Mouse (Mus musculus) embryonic stem cell, embryonic (primary cell): ENCODE data around the gene Zfp451.
"Not testable (repeated sequence)": the region's sequence is repeated elsewhere in the genome, so short reads cannot be mapped to it uniquely, and the experiment has no call there.

Source experiments
- CTCF ChIA-PET, 4 experiments: fragments of 300-600 bp in 2 of 4; fragments of 350-600 bp in 2 of 4; sonication (Branson Sonifier 250); formaldehyde crosslinking; loops; one replicate each; lab custom pipeline; 2022; ENCODE audit warnings: inconsistent platforms in 2 of 4; lab: Charles Lee
- POLR2A ChIA-PET, 4 experiments: fragments of 300-600 bp in 2 of 4; fragments of 350-600 bp in 2 of 4; sonication (Branson Sonifier 250); formaldehyde crosslinking; loops; one replicate each; lab custom pipeline; 2022; ENCODE audit warnings: antibody characterized with exemption in 4 of 4, inconsistent platforms in 1 of 4; lab: Charles Lee

The Zfp451 gene

GRCm38 (mm10) chr1:33813868-33814794 lies at the start of gene Zfp451:
Gene Zfp451 (minus strand): TSS chr1:33814595.
- CTCF ChIA-PET: interaction anchor here in 3 of 4 experiments (0.6 to 1.1 kb wide), 4 partner anchors 60 to 649 kb away, joined by 3 read pairs; no protein-coding TSS in a partner anchor
- POLR2A ChIA-PET: interaction anchor here (0.5 to 5.4 kb wide), 41 partner anchors 8 to 364 kb away, joined by 3 to 48 read pairs (median 4); partner anchors contain the start of gene Dst (in 1 of the 4)

- ChIA-PET CTCF (interaction anchor here (0.5 to 1.0 kb wide), 12 partner anchors 10 to 563 kb away, joined by 3 to 8 read pairs (median 3); no protein-coding TSS in a partner anchor), POLR2A (interaction anchor here in 3 of 4 experiments (0.6 to 0.7 kb wide), 7 partner anchors 73 to 280 kb away, joined by 3 to 5 read pairs (median 3); no protein-coding TSS in a partner anchor)
Observed at GRCm38 (mm10) chr1:33846807-33847206, 32.4 kb upstream of the Zfp451 start.

- POLR2A ChIA-PET: interaction anchor here in 1 of 4 experiments (1.7 kb wide), 1 partner anchor 29 kb away, joined by 6 read pairs; the partner anchor contains the start of gene Zfp451
- CTCF ChIA-PET: no interaction called here
Observed at GRCm38 (mm10) chr1:33843823-33844222, 29.4 kb upstream of the Zfp451 start.

GRCm38 (mm10) chr1:33838952-33839351 lies 24.6 kb upstream of the Zfp451 start:
- CTCF ChIA-PET: not testable (repeated sequence)
- POLR2A ChIA-PET: interaction anchor here in 3 of 4 experiments (0.7 to 2.1 kb wide), 4 partner anchors 9 to 25 kb away, joined by 4 to 10 read pairs (median 6); partner anchors contain the start of gene Zfp451 (in 2 of the 3)

GRCm38 (mm10) chr1:33830586-33830985 lies 16.2 kb upstream of the Zfp451 start:
- ChIA-PET CTCF (interaction anchor here in 1 of 4 experiments (0.7 kb wide), 1 partner anchor 16 kb away, joined by 3 read pairs; no protein-coding TSS in a partner anchor), POLR2A (interaction anchor here in 3 of 4 experiments (0.6 to 2.2 kb wide), 12 partner anchors 8 to 347 kb away, joined by 3 to 23 read pairs (median 3); partner anchors contain the start of gene Zfp451 (in 3 of the 3))

- POLR2A ChIA-PET: interaction anchor here in 1 of 4 experiments (1.2 kb wide), 1 partner anchor 13 kb away, joined by 3 read pairs; no protein-coding TSS in a partner anchor
- CTCF ChIA-PET: no interaction called here
Observed at GRCm38 (mm10) chr1:33817931-33818330, 3.5 kb upstream of the Zfp451 start.

- ChIA-PET POLR2A (interaction anchor here in 3 of 4 experiments (0.8 to 5.4 kb wide), 21 partner anchors 10 to 197 kb away, joined by 3 to 48 read pairs (median 4); partner anchors contain the start of gene Dst (in 1 of the 3)), CTCF (interaction anchor here in 1 of 4 experiments (0.8 kb wide), 1 partner anchor 130 kb away, joined by 3 read pairs; no protein-coding TSS in a partner anchor)
Observed at GRCm38 (mm10) chr1:33813495-33813867, 914 bp downstream of the Zfp451 start.

- CTCF ChIA-PET: interaction anchor here in 1 of 4 experiments (0.6 kb wide), 1 partner anchor 12 kb away, joined by 7 read pairs; no protein-coding TSS in a partner anchor
- POLR2A ChIA-PET: interaction anchor here in 2 of 4 experiments (1.0 to 6.6 kb wide), 7 partner anchors 10 to 161 kb away, joined by 3 to 48 read pairs (median 4); partner anchors contain the start of gene Zfp451 (in 2 of the 2)
Observed at GRCm38 (mm10) chr1:33803323-33803722, 11.1 kb downstream of the Zfp451 start.

- CTCF ChIA-PET: no interaction called here
Observed at GRCm38 (mm10) chr1:33799620-33800019, 14.8 kb downstream of the Zfp451 start.

GRCm38 (mm10) chr1:33788493-33788892 lies 25.9 kb downstream of the Zfp451 start:
- POLR2A ChIA-PET: interaction anchor here in 2 of 4 experiments (0.8 to 1.0 kb wide), 3 partner anchors 25 to 30 kb away, joined by 3 read pairs; partner anchors contain the start of gene Zfp451 (in 1 of the 2)
- CTCF ChIA-PET: no interaction called here

More at GRCm38 (mm10) chr1:33799620-33800019, 14.8 kb downstream of the Zfp451 start:
- POLR2A ChIA-PET: interaction anchor here in 2 of 4 experiments (1.1 to 1.9 kb wide), 4 partner anchors 10 to 511 kb away, joined by 3 to 6 read pairs (median 4); partner anchors contain the start of gene Zfp451 (in 1 of the 2)

- CTCF ChIA-PET: no interaction called here
- POLR2A ChIA-PET: interaction anchor here in 2 of 4 experiments (0.8 to 1.2 kb wide), 4 partner anchors 25 to 30 kb away, joined by 3 read pairs; partner anchors contain the start of gene Zfp451 (in 1 of the 2)
Observed at GRCm38 (mm10) chr1:33788072-33788471, 26.3 kb downstream of the Zfp451 start.

- CTCF ChIA-PET: no interaction called here
Observed at GRCm38 (mm10) chr1:33784561-33784960, 29.8 kb downstream of the Zfp451 start.

GRCm38 (mm10) chr1:33776175-33776611 lies 38.2 kb downstream of the Zfp451 start:
- CTCF ChIA-PET: no interaction called here
- POLR2A ChIA-PET: interaction anchor here in 1 of 4 experiments (1.3 kb wide), 1 partner anchor 38 kb away, joined by 6 read pairs; the partner anchor contains the start of gene Zfp451

More at GRCm38 (mm10) chr1:33784561-33784960, 29.8 kb downstream of the Zfp451 start:
- POLR2A ChIA-PET: interaction anchor here in 2 of 4 experiments (0.8 to 3.7 kb wide), 5 partner anchors 10 to 30 kb away, joined by 3 to 14 read pairs (median 4); partner anchors contain the start of gene Zfp451 (in 1 of the 2)

GRCm38 (mm10) chr1:33772106-33772505 lies 42.3 kb downstream of the Zfp451 start:
- ChIA-PET POLR2A (interaction anchor here in 1 of 4 experiments (0.6 kb wide), 1 partner anchor 266 kb away, joined by 4 read pairs; no protein-coding TSS in a partner anchor), CTCF (no interaction called here)

GRCm38 (mm10) chr1:33771621-33772020 lies 42.8 kb downstream of the Zfp451 start:
- ChIA-PET CTCF (interaction anchor here in 1 of 4 experiments (0.6 kb wide), 1 partner anchor 79 kb away, joined by 4 read pairs; no protein-coding TSS in a partner anchor), POLR2A (no interaction called here)

- POLR2A ChIA-PET: interaction anchor here in 3 of 4 experiments (0.6 to 1.6 kb wide), 7 partner anchors 9 to 143 kb away, joined by 3 to 6 read pairs (median 4); partner anchors contain the start of gene Bag2 (in 2 of the 3)
Observed at GRCm38 (mm10) chr1:33768827-33769226, 45.6 kb downstream of the Zfp451 start.

GRCm38 (mm10) chr1:33768091-33768787 lies 46.2 kb downstream of the Zfp451 start:
- POLR2A ChIA-PET: interaction anchor here in 3 of 4 experiments (0.6 to 1.8 kb wide), 8 partner anchors 8 to 144 kb away, joined by 3 to 6 read pairs (median 4); partner anchors contain the start of gene Bag2 (in 2 of the 3)
- CTCF ChIA-PET: interaction anchor here in 1 of 4 experiments (0.9 kb wide), 1 partner anchor 18 kb away, joined by 3 read pairs; no protein-coding TSS in a partner anchor

More at GRCm38 (mm10) chr1:33768827-33769226, 45.6 kb downstream of the Zfp451 start:
- CTCF ChIA-PET: interaction anchor here in 1 of 4 experiments (0.9 kb wide), 1 partner anchor 17 kb away, joined by 3 read pairs; no protein-coding TSS in a partner anchor
